Mouse (Mus musculus) lung, adult 2 months (tissue): ENCODE results near the gene Pex11g.

Experiments used
- CTCF ChIP-seq: fragments of 200-500 bp; IDR thresholded peaks from 2 replicates; pipeline ENCODE4 v1.5.1; 2011; ENCODE audit warnings: mild to moderate bottlenecking, low read length, control low read depth; ENCODE audit not compliant: insufficient read depth
- POLR2A ChIP-seq: fragments of 200-500 bp; IDR thresholded peaks from 2 replicates; pipeline ENCODE4 v1.6.1; 2011; ENCODE audit warnings: low read depth, mild to moderate bottlenecking, control low read depth, low read length, borderline replicate concordance; ENCODE audit errors: extremely low read depth

GRCm38 (mm10) chr8:3420105-3420706 lies 47.3 kb downstream of the Pex11g start:
- TF ChIP-seq CTCF, result no peak
- no peak for TF ChIP-seq POLR2A
